Mouse (Mus musculus): ENCODE measurements around the gene Gm10490. TPM values are rescaled to one million over a fixed set of nuclear protein-coding genes. Genes with fewer than 3 reads are reported as not detected.
"Not testable (repeated sequence)": the region's sequence is repeated elsewhere in the genome, so short reads cannot be mapped to it uniquely, and the experiment has no call there.

Gm10490 gene
- total RNA-seq (2021): not detected
- long read RNA-seq, experiment 1: 0 reads
- long read RNA-seq, experiment 2: 0 reads

GRCm38 (mm10) chrX:7909242-7909641 is at the start of gene Gm10490:
Gene Gm10490 (plus strand): TSS chrX:7909542.
- not testable (repeated sequence) for DNase-seq (ENCODE audit: low spot score)

- no peak for DNase-seq (ENCODE audit: low spot score)
Measured at GRCm38 (mm10) chrX:7863181-7863580, 46.2 kb upstream of the Gm10490 start.

GRCm38 (mm10) chrX:7864551-7864950 is 44.8 kb upstream of the Gm10490 start:
- DNase-seq (ENCODE audit: low spot score): no peak

GRCm38 (mm10) chrX:7865343-7865742 is 44.0 kb upstream of the Gm10490 start:
- no peak for DNase-seq (ENCODE audit: low spot score)

- DNase-seq (ENCODE audit: low spot score): no peak
Measured at GRCm38 (mm10) chrX:7865786-7866185, 43.6 kb upstream of the Gm10490 start.

GRCm38 (mm10) chrX:7867141-7867540 is 42.2 kb upstream of the Gm10490 start:
- DNase-seq (ENCODE audit: low spot score): no peak

GRCm38 (mm10) chrX:7868506-7868905 is 40.8 kb upstream of the Gm10490 start:
- DNase-seq (ENCODE audit: low spot score): no peak

GRCm38 (mm10) chrX:7869826-7870225 is 39.5 kb upstream of the Gm10490 start:
- no peak for DNase-seq (ENCODE audit: low spot score)

- peak; percentile 70 for DNase-seq (ENCODE audit: low spot score)
Measured at GRCm38 (mm10) chrX:7878007-7878419, 31.3 kb upstream of the Gm10490 start, which contains the start of gene Pim2. Gene Pim2 (plus strand): TSS chrX:7878262.

- DNase-seq (ENCODE audit: low spot score): no peak
Measured at GRCm38 (mm10) chrX:7878495-7878894, 30.8 kb upstream of the Gm10490 start.

GRCm38 (mm10) chrX:7879819-7880218 is 29.5 kb upstream of the Gm10490 start:
- DNase-seq (ENCODE audit: low spot score): peak; percentile 51

- DNase-seq (ENCODE audit: low spot score): peak; percentile 91
Measured at GRCm38 (mm10) chrX:7883841-7884567, 25.3 kb upstream of the Gm10490 start, which contains the start of gene Slc35a2. Gene Slc35a2 (plus strand): TSS chrX:7884028.

GRCm38 (mm10) chrX:7898211-7898610 is 11.1 kb upstream of the Gm10490 start:
- DNase-seq (ENCODE audit: low spot score): no peak

GRCm38 (mm10) chrX:7898880-7899874 is 10.2 kb upstream of the Gm10490 start, which contains the start of the genes Pqbp1 and Timm17b:
Gene Pqbp1 (minus strand): TSS chrX:7899269.
Gene Timm17b (plus strand): TSS chrX:7899357.
- peak; percentile 86 for DNase-seq (ENCODE audit: low spot score)

- no peak for DNase-seq (ENCODE audit: low spot score)
Measured at GRCm38 (mm10) chrX:7904441-7904840, 4.9 kb upstream of the Gm10490 start.

GRCm38 (mm10) chrX:7907735-7908134 is 1.6 kb upstream of the Gm10490 start, which contains the start of gene Gm10491:
Gene Gm10491 (minus strand): TSS chrX:7907835.
- DNase-seq (ENCODE audit: low spot score): no peak

- no peak for DNase-seq (ENCODE audit: low spot score)
Measured at GRCm38 (mm10) chrX:7910473-7910872, 1.1 kb downstream of the Gm10490 start.

GRCm38 (mm10) chrX:7915669-7916068 is 6.3 kb downstream of the Gm10490 start:
- DNase-seq (ENCODE audit: low spot score): not testable (repeated sequence)

- not testable (repeated sequence) for DNase-seq (ENCODE audit: low spot score)
Measured at GRCm38 (mm10) chrX:7917960-7918359, 8.6 kb downstream of the Gm10490 start.

GRCm38 (mm10) chrX:7919601-7920383 is 10.4 kb downstream of the Gm10490 start, which contains the start of gene Pcsk1n:
Gene Pcsk1n (plus strand): TSS chrX:7919822.
- DNase-seq (ENCODE audit: low spot score): no peak

GRCm38 (mm10) chrX:7922032-7922431 is 12.7 kb downstream of the Gm10490 start:
- DNase-seq (ENCODE audit: low spot score): no peak

Data from gastrocnemius, adult 18-20 months (tissue).